Mouse (Mus musculus) liver, embryonic 11.5 days (tissue): ENCODE results near the gene Elmo3. TPM values are rescaled to one million over a fixed set of nuclear protein-coding genes. Genes with fewer than 3 reads are reported as not detected.

Experiments used
- ATAC-seq: fragments of 200-750 bp; cut with Nextera tagmentation; replicated peaks from 2 replicates; pipeline ENCODE4 v1.8.0; 2017; ENCODE audit warnings: moderate number of reproducible peaks, mild to moderate bottlenecking, moderate TSS enrichment, moderate library complexity; ENCODE audit not compliant: low FRiP score
- DNase-seq: peaks from one replicate; pipeline ENCODE4 v3.0.0-alpha.2; 2017; ENCODE audit warnings: low spot score
- H3K27ac ChIP-seq: fragments of 300-500 bp; sonication (generic); 2 replicates; pipeline ENCODE4 v1.5.1; 2014; ENCODE audit warnings: mild to moderate bottlenecking, low read depth, low read length, control low read depth
- H3K27me3 ChIP-seq: fragments of 300-500 bp; sonication (generic); replicated peaks from 2 replicates; pipeline ENCODE4 v1.6.1; 2014; ENCODE audit warnings: low read length, mixed read lengths; ENCODE audit not compliant: control insufficient read depth, insufficient read depth
- H3K36me3 ChIP-seq: fragments of 300-500 bp; sonication (generic); 2 replicates; pipeline ENCODE4 v1.6.1; 2014; ENCODE audit warnings: mild to moderate bottlenecking, low read length, moderate library complexity, mixed read lengths; ENCODE audit not compliant: control insufficient read depth, insufficient read depth
- H3K4me1 ChIP-seq: fragments of 300-500 bp; sonication (generic); replicated peaks from 2 replicates; pipeline ENCODE4 v1.6.1; 2014; ENCODE audit warnings: low read length, mixed read lengths; ENCODE audit not compliant: control insufficient read depth, insufficient read depth
- H3K4me2 ChIP-seq: fragments of 300-500 bp; sonication (generic); 2 replicates; pipeline ENCODE4 v1.6.1; 2014; ENCODE audit warnings: mild to moderate bottlenecking, control low read depth, moderate library complexity
- H3K4me3 ChIP-seq: fragments of 300-500 bp; sonication (generic); 2 replicates; pipeline ENCODE4 v1.5.1; 2014; ENCODE audit warnings: low read depth, low read length, control low read depth
- H3K9ac ChIP-seq: fragments of 300-500 bp; sonication (generic); 2 replicates; pipeline ENCODE4 v1.6.1; 2014; ENCODE audit warnings: low read depth, low read length, control low read depth
- H3K9me3 ChIP-seq: fragments of 300-500 bp; sonication (generic); 2 replicates; pipeline ENCODE4 v1.6.1; 2016; ENCODE audit warnings: low read length, inconsistent platforms, mixed read lengths; ENCODE audit not compliant: control insufficient read depth
- WGBS: fragments of 180-500 bp; shearing (Covaris S2); extraction: QIAGEN DNeasy Blood & Tissue Kit; methylation state at CpG from one replicate; pipeline ENCODE4 v1.1.7; 2014; 5-methylcytosine and 5-hydroxymethylcytosine counted together
- polyA plus RNA-seq: library from polyadenylated mRNA; unstranded; fragments of >200 nt; fragmentation: Nextera tagmentation; extraction: Ambion mirVana; gene quantifications from 2 replicates; pipeline ENCODE4 v1.2.1, GENCODE M21; 2014

Elmo3 gene
- 2.6 and 3.0 TPM in 2 replicates for polyA plus RNA-seq

DNA sequence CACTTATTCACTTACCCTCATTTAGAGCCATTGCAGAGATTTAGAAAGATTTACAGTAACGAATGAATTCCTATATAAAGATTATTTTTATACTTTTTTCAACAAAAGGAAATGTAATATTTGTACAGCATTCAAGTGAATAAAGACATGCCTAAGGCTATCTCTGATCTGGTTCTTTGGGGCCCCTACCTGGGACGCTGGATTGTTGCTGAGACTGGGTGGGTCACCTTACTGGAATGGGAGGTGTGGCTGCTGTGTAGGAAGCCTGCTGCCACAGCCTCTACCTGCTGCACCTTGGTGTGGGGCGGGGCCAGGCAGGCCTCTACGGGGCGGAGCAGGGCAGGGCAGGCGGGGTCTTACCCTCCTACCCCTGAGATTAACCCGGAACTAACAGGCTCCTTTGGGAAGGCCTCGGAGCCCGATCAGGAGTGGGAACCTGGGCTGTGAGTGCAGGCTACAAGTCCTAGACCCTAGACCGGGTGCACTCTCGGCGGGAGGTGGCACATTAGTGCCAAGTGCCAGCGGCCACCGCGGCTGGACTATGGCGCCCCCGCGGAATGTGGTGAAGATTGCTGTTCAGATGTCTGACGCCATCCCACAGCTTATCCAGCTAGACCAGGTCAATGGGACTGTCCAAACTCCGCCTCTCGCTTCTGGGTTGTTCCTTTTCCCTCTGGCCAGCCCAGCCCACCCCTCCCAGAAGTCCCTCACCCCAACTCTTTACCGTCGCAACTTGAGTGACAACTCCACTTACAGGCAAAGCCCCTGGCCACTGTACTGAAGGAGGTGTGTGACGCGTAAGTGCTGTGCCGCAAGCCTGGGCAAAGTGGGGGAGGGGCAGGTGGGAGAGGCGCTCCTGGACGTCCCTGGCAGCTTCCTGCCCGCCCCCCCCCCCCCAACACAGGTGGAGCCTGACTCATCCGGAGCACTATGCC lies at the start of gene Elmo3:
Gene Elmo3 (plus strand): TSS at position 391 of the 935 bp plus-strand sequence.
- no peaks in the 10 kb centered on the region for H3K27me3 ChIP-seq
- peak within 1 kb of the TSS; percentile 43 for H3K27ac ChIP-seq
- peak; percentile 72 for DNase-seq
- H3K4me2 ChIP-seq, result peak within 1 kb of the TSS; percentile 66
- no peaks in the 10 kb centered on the region for H3K9me3 ChIP-seq
- H3K4me3 ChIP-seq, result peak within 1 kb of the TSS; percentile 37
- ATAC-seq, result peak; percentile 69
- WGBS, result 14% methylated on average over 30 of the region's 30 CpGs
- H3K36me3 ChIP-seq, result peaks cover 48% of the 10 kb centered on the region
- peak within 1 kb of the TSS; percentile 53 for H3K9ac ChIP-seq
- peaks cover 41% of the 10 kb centered on the region for H3K4me1 ChIP-seq

DNA sequence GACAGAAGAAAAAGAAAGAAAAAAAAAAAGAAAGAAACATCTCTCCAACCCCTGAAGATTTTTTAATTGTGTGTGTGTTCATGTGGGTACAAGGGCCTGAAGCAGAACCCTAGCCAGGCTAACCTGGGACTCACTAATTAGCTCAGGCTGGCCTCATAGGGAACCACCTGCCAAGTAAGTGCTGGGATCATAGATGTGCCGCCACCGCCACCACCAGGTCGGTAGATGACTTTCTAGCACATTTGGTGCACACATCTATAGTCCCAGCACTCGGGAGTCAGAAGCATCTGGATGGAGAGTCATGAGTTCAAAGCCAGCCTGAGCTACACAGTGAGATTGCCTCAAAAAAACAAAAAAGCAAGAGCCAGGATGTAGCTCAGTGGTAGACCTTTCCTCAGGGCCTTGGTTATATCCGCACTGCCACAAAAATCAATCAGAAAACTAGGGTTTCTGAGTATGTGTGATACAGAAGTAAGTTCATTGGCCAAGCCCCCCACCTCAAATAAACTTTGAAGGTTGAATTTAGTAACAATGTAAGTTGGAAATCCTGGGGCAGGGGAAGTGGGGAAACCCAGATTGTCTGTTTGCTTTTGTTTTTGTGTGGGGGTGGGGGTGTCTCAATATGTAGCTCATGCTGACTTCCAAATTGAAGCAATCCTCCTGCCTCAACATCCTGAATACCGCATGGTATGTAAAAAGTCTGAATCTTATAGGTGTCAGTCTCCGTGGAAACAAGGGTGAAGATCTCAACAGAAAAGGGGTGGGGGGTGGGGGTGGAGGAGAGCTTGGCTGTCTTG lies 47.9 kb upstream of the Elmo3 start:
- DNase-seq (no peak), ATAC-seq (no peak)
- H3K4me2 ChIP-seq, result no peak overlapping the region
- no peak overlapping the region for H3K27ac ChIP-seq
- peaks cover 31% of the 10 kb centered on the region for H3K4me1 ChIP-seq
- no peaks in the 10 kb centered on the region for H3K9me3 ChIP-seq
- H3K27me3 ChIP-seq, result peaks cover 29% of the 10 kb centered on the region
- 66% methylated on average over 7 of the region's 7 CpGs for WGBS
- no peak overlapping the region for H3K9ac ChIP-seq
- no peaks in the 10 kb centered on the region for H3K36me3 ChIP-seq
- no peak overlapping the region for H3K4me3 ChIP-seq

DNA sequence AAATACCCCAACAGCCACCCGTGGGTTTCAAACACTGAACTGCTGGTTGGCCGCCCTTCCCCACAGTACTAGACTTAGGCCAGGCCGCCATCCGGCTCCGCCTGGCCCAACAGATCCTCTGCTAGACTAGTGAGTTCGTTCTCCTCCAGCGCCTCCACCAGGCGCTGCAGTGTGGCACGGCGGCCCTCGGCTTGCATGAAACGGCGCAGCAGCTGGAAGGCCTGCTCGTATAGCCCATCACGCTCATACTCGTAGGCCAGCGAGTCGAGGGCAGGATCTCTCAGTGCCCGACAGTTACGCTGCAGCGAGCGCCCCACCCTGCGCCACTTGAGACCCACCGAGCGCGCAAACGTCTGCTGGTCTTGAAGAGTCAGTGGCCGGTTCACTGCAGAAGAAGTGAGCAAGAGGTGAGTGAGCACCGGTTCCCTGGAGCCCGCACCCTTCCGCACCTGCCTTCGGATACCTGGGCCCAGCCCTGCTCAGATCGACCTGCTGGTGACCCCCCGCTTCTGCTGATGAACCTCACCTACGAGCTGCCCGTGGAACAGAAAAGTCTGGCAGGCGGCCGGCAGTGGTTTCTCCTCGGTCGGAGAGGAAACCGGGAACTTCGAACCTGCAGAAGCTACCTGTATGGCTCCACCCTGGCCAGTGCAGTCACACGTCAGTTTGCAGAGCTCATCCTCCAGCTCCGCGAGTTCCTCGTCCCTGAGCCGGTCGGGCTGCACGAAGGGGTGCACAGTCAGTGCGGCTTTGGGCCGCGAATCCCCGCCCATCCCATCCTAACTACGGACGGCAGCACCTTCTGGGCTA lies 46.3 kb upstream of the Elmo3 start:
- Histone ChIP-seq H3K27me3 (peaks cover 29% of the 10 kb centered on the region), H3K9ac (0 out of 2 replicates have a peak overlapping the region, but pooled peaks have one; percentile 12), H3K4me1 (peaks cover 30% of the 10 kb centered on the region)

DNA sequence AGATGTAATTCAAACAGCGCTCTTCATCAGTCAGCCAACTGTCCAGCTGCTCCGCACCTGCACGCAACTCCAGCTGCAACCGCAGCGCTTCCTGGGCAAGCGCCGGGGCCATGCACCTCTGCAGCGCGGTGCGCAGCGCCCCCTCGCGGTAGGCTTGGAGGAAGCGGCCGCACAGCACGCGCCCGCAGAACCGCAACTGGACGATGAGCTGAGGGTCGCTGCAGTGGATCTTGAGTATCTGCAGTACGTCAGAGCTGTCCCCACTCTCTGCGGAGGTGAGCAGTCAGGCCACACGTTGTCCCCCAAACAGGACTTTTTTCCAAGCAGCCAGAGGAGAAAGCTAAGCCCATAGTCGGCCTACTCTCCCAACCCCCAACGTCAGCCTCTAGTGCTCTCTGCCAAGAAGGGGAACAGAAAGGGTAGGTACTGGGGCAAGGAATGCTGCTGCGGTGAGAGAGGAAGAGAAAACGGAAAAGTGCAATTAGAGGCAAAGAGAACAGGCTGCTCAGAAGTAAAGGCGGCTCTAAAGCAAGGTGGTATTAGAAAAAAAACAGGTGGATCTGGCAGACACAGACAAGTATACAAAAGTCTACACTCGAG lies 45.6 kb upstream of the Elmo3 start:
- Histone ChIP-seq H3K9ac (0 out of 2 replicates have a peak overlapping the region, but pooled peaks have one; percentile 12), H3K4me3 (peak overlapping the region; percentile 39), H3K27ac (no peak overlapping the region), H3K27me3 (peaks cover 29% of the 10 kb centered on the region), H3K4me1 (peaks cover 30% of the 10 kb centered on the region), H3K36me3 (no peaks in the 10 kb centered on the region), H3K9me3 (no peaks in the 10 kb centered on the region), H3K4me2 (peak overlapping the region; percentile 78)
- 4% methylated on average over 30 of the region's 30 CpGs for WGBS
- peak; percentile 84 for DNase-seq
- peak; percentile 44 for ATAC-seq

More for the DNA sequence above, 46.3 kb upstream of the Elmo3 start:
- Histone ChIP-seq H3K36me3 (no peaks in the 10 kb centered on the region), H3K9me3 (no peaks in the 10 kb centered on the region), H3K4me3 (peak overlapping the region; percentile 39), H3K27ac (no peak overlapping the region), H3K4me2 (peak overlapping the region; percentile 78)
- 14% methylated on average over 55 of the region's 55 CpGs for WGBS
- DNase-seq (no peak), ATAC-seq (peak; percentile 3; the same call in 1 of the 2 replicates)

DNA sequence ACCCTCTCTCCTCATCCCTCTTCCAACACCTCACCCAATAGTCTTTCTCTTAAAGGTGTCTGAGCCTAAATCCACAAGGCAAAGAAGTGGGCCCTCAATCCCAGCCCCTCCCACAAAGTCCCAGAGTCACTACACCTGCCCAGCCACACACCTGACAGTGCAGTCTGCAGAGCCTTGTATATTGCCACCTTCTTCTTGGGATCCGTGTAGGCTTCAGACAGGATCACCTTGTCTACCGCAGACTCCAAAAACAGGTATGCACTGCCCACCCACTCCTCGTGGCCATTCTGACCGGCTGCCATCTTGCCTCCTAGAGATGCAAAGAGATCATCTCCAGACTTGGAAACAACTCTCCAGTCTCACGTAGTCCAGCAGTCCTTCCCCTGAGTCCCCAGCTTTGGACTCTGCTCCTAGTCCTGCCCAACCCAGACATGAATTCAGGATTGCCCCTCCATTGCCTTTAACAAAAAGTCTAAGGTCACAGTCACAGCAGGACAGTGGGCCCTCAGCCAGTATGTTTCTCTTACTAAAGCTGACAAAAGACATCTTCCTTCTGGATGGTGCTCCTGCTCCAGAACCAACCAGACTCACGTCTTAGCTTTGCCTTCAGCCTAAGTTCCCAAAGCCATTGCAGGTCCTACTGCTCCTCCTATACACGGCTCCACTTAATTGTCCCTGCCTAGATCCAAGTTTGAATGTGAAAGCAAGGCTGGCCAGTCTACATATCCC lies 44.9 kb upstream of the Elmo3 start:
- Histone ChIP-seq H3K36me3 (no peaks in the 10 kb centered on the region), H3K4me2 (peak overlapping the region; percentile 78), H3K27me3 (peaks cover 30% of the 10 kb centered on the region), H3K4me3 (no peak overlapping the region), H3K27ac (no peak overlapping the region), H3K4me1 (peaks cover 30% of the 10 kb centered on the region), H3K9ac (no peak overlapping the region), H3K9me3 (no peaks in the 10 kb centered on the region)
- ATAC-seq, result no peak
- DNase-seq, result no peak
- whole genome bisulfite sequencing, result 73% methylated on average over 7 of the region's 7 CpGs

DNA sequence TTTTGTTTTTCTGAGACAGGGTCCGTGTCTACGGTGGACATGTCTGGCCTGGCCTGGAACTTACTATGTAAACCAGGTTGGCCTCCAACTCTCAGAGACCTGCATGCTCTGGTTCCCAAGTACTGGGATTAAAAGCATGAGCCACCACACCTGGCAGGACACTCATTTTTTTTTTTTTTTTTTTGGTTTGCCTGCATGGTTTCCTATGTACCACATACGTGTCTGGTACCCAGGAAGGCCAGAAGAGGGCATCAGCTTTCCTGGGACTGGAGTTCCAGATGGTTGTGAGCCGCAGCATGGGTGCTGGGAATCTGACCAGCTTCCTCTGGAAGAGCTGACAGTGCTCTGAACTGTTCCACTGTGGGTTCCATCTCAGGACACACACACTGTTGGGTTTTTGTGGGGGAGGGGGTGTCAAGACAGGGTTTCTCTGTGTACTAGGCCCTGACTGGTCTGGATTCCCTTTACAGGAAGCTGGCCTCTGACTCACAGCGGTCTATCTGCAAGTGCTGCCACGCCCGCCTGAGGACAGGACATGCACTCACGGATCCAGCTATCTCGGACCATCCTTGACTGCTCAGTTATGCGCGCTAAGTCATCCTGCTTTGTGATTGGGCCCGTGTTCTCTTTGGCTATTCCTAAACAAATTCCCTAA lies 43.9 kb upstream of the Elmo3 start:
- DNase-seq (no peak), ATAC-seq (no peak)
- Histone ChIP-seq H3K27ac (no peak overlapping the region), H3K9ac (no peak overlapping the region), H3K4me1 (peaks cover 27% of the 10 kb centered on the region), H3K27me3 (peaks cover 31% of the 10 kb centered on the region), H3K4me3 (no peak overlapping the region), H3K36me3 (no peaks in the 10 kb centered on the region), H3K4me2 (no peak overlapping the region), H3K9me3 (peaks cover 5% of the 10 kb centered on the region; the same call in 1 of the 2 replicates)
- WGBS, result 69% methylated on average over 12 of the region's 12 CpGs

DNA sequence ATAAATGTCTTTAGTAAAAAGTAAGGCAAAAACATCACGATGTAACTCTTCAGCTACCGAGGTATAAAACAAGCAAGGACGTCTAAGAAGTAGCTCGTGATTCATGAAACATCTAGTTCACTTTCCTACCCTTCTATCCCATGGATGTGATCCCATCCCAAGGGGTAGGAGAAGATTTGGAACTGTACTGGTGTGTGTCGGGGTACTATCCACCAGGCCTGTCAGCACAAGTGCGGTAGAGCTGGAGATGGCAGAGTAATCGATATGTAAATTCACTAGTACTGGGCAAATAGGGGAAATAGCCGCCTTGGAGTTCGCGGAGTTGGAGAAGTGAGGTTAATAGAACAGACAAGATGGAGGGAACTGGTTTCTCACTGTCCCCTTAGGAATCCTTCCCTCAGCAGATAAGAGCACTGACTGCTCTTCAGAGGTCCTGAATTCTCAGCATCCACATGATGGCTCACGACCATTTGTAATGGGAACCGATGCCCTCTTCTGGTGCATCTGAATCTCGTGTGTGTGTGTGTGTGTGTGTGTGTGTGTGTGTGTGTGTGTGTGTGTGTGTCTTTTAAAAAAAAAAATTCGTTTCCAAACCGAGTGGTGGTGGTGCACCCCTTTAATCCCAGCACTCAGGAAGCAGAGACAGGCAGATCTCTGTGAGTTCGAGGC lies 42.0 kb upstream of the Elmo3 start:
- ATAC-seq, result no peak
- H3K4me2 ChIP-seq, result peak overlapping the region; percentile 81
- 43% methylated on average over 16 of the region's 16 CpGs for WGBS

More for the DNA sequence above, 42.0 kb upstream of the Elmo3 start:
- no peak overlapping the region; the same call in 1 of the 2 replicates for H3K9ac ChIP-seq
- H3K36me3 ChIP-seq, result no peaks in the 10 kb centered on the region
- peak overlapping the region; percentile 64 for H3K4me3 ChIP-seq
- DNase-seq, result no peak
- H3K27ac ChIP-seq, result no peak overlapping the region
- peaks cover 6% of the 10 kb centered on the region; the same call in 1 of the 2 replicates for H3K9me3 ChIP-seq
- H3K4me1 ChIP-seq, result peaks cover 32% of the 10 kb centered on the region
- peaks cover 49% of the 10 kb centered on the region for H3K27me3 ChIP-seq
